In the genomic region with DNA sequence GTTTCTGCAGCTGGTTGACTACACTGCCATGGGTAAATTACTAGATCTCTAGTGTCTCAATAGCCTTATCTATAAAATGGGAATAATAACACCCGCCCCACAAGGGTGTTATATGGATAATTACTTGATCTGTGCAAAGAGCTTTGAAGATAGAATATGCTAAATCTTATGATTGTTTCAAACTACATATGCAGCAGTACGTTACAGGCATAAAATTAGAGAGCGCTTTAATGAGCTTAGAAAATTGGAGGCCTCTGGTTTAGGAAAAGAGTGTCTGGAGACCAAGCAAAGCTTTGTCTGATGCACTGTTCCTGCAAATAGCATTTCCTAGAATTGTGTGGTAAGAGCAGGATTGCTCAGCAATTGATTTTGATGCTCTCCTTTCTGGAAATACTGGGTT, we compare ENCODE assay signal across 27 mouse cellular contexts.
DNase-seq lines count a peak whose midpoint lies in the region; ATAC-seq lines count a peak whose summit lies in the region.
"Had no signal": no experiment of that assay in that cellular context is flagged by ENCODE, and none has a peak within 500 bp of the region (broad histone marks: within the 10 kb centered on the region; RNA-seq: fewer than 3 reads in every experiment).

No protein-coding gene starts in this region.

- H3K4me2 ChIP-seq in forebrain, embryonic 14.5 days (ENCODE audit: low read length): no peak overlapping the region
- H3K4me2 ChIP-seq in forebrain, embryonic 11.5 days (ENCODE audit: low read depth, low read length, severe bottlenecking): no peak overlapping the region
- H3K4me2 ChIP-seq in hindbrain, embryonic 16.5 days (ENCODE audit: low read length): no peak overlapping the region
- no peak overlapping the region for H3K4me2 ChIP-seq in hindbrain, embryonic 12.5 days (replicated peaks)
- H3K4me2 ChIP-seq in midbrain, embryonic 14.5 days (ENCODE audit: low read length): no peak overlapping the region
- no peak overlapping the region for H3K4me2 ChIP-seq in midbrain, embryonic 16.5 days (ENCODE audit: low read length)
- H3K4me2 ChIP-seq in neural tube, embryonic 14.5 days (ENCODE audit: low read depth, low read length): no peak overlapping the region
- H3K4me2 ChIP-seq: embryonic facial prominence, embryonic 12.5 days; embryonic facial prominence, embryonic 15.5 days; forebrain, embryonic 15.5 days; heart, embryonic 13.5 days had no signal

- no peak overlapping the region for H3K27ac ChIP-seq in forebrain, embryonic 14.5 days (ENCODE audit: low read depth, low read length)
- H3K27ac ChIP-seq in forebrain, embryonic 11.5 days (ENCODE audit: low read depth, low read length): no peak overlapping the region
- no peak overlapping the region for H3K27ac ChIP-seq in hindbrain, embryonic 16.5 days (ENCODE audit: low read depth, low read length)
- no peak overlapping the region for H3K27ac ChIP-seq in hindbrain, embryonic 12.5 days
- no peak overlapping the region for H3K27ac ChIP-seq in midbrain, embryonic 14.5 days (replicated peaks; ENCODE audit: low read depth, low read length)
- no peak overlapping the region for H3K27ac ChIP-seq in midbrain, embryonic 16.5 days (ENCODE audit: low read length)
- H3K27ac ChIP-seq in neural tube, embryonic 14.5 days (ENCODE audit: low read depth, low read length): peak overlapping the region; percentile 39; the same call in 1 of the 2 replicates
- no peak overlapping the region for H3K27ac ChIP-seq in heart, embryonic 10.5 days
- H3K27ac ChIP-seq: embryonic facial prominence, embryonic 12.5 days; embryonic facial prominence, embryonic 15.5 days; forebrain, embryonic 15.5 days; heart, embryonic 13.5 days had no signal

- no peaks in the 10 kb centered on the region for H3K27me3 ChIP-seq in forebrain, embryonic 14.5 days (replicated peaks; ENCODE audit: control insufficient read depth, insufficient read depth, low read length)
- no peaks in the 10 kb centered on the region for H3K27me3 ChIP-seq in forebrain, embryonic 11.5 days (ENCODE audit: control insufficient read depth, insufficient read depth, low read length)
- no peaks in the 10 kb centered on the region; the same call in 1 of the 2 replicates for H3K27me3 ChIP-seq in hindbrain, embryonic 16.5 days (replicated peaks; ENCODE audit: control insufficient read depth, insufficient read depth, low read length)
- 0 out of 2 replicates have a peak, but pooled peaks cover 2% of the 10 kb centered on the region for H3K27me3 ChIP-seq in hindbrain, embryonic 12.5 days
- H3K27me3 ChIP-seq in midbrain, embryonic 14.5 days (ENCODE audit: control insufficient read depth, insufficient read depth, low read length): peaks cover 5% of the 10 kb centered on the region; the same call in 1 of the 2 replicates
- no peaks in the 10 kb centered on the region; the same call in 1 of the 2 replicates for H3K27me3 ChIP-seq in midbrain, embryonic 16.5 days (ENCODE audit: control insufficient read depth, insufficient read depth, low read depth, low read length)
- no peaks in the 10 kb centered on the region for H3K27me3 ChIP-seq in neural tube, embryonic 14.5 days (ENCODE audit: control insufficient read depth, insufficient read depth, low read length)
- no peaks in the 10 kb centered on the region for H3K27me3 ChIP-seq in heart, embryonic 10.5 days (ENCODE audit: insufficient read depth, poor library complexity, severe bottlenecking)
- H3K27me3 ChIP-seq: CH12.LX; embryonic facial prominence, embryonic 12.5 days; embryonic facial prominence, embryonic 15.5 days; forebrain, embryonic 15.5 days; heart, embryonic 13.5 days; Patski had no signal

- peaks cover 7% of the 10 kb centered on the region for H3K4me1 ChIP-seq in forebrain, embryonic 14.5 days (ENCODE audit: control insufficient read depth, insufficient read depth, low read length)
- peaks cover 2% of the 10 kb centered on the region; the same call in 1 of the 2 replicates for H3K4me1 ChIP-seq in forebrain, embryonic 11.5 days (replicated peaks; ENCODE audit: control insufficient read depth, insufficient read depth, low read length)
- no peaks in the 10 kb centered on the region for H3K4me1 ChIP-seq in hindbrain, embryonic 16.5 days (ENCODE audit: control insufficient read depth, insufficient read depth, low read depth, low read length)
- 0 out of 2 replicates have a peak, but pooled peaks cover 4% of the 10 kb centered on the region for H3K4me1 ChIP-seq in hindbrain, embryonic 12.5 days
- H3K4me1 ChIP-seq in midbrain, embryonic 14.5 days (ENCODE audit: control insufficient read depth, insufficient read depth, low read length): peaks cover 21% of the 10 kb centered on the region; the same call in 1 of the 2 replicates
- peaks cover 12% of the 10 kb centered on the region; the same call in 1 of the 2 replicates for H3K4me1 ChIP-seq in midbrain, embryonic 16.5 days (ENCODE audit: control insufficient read depth, insufficient read depth, low read length)
- no peaks in the 10 kb centered on the region; the same call in 1 of the 2 replicates for H3K4me1 ChIP-seq in neural tube, embryonic 14.5 days (ENCODE audit: control insufficient read depth, insufficient read depth, low read length)
- H3K4me1 ChIP-seq in heart, embryonic 10.5 days: peaks cover 1% of the 10 kb centered on the region; the same call in 1 of the 2 replicates
- H3K4me1 ChIP-seq: embryonic facial prominence, embryonic 12.5 days; embryonic facial prominence, embryonic 15.5 days had no signal

- 78% methylated on average over 3 of the region's 3 CpGs for WGBS in forebrain, embryonic 14.5 days
- WGBS in forebrain, embryonic 11.5 days: 92% methylated on average over 3 of the region's 3 CpGs
- 72% methylated on average over 3 of the region's 3 CpGs for WGBS in hindbrain, embryonic 16.5 days
- WGBS in hindbrain, embryonic 12.5 days: 95% methylated on average over 3 of the region's 3 CpGs
- 67% methylated on average over 3 of the region's 3 CpGs for WGBS in midbrain, embryonic 14.5 days
- WGBS in midbrain, embryonic 16.5 days: 68% methylated on average over 3 of the region's 3 CpGs
- 68% methylated on average over 3 of the region's 3 CpGs for WGBS in neural tube, embryonic 14.5 days
- 98% methylated on average over 3 of the region's 3 CpGs for WGBS in heart, embryonic 10.5 days

- no peak overlapping the region for H3K9ac ChIP-seq in forebrain, embryonic 14.5 days (ENCODE audit: low read length)
- no peak overlapping the region for H3K9ac ChIP-seq in forebrain, embryonic 11.5 days (ENCODE audit: low read length)
- no peak overlapping the region for H3K9ac ChIP-seq in hindbrain, embryonic 16.5 days (ENCODE audit: low read depth, low read length)
- no peak overlapping the region for H3K9ac ChIP-seq in hindbrain, embryonic 12.5 days
- H3K9ac ChIP-seq in midbrain, embryonic 14.5 days (replicated peaks; ENCODE audit: low read length): no peak overlapping the region
- no peak overlapping the region for H3K9ac ChIP-seq in midbrain, embryonic 16.5 days (ENCODE audit: low read depth, low read length)
- H3K9ac ChIP-seq in neural tube, embryonic 14.5 days (replicated peaks; ENCODE audit: low read depth, low read length): no peak overlapping the region
- H3K9ac ChIP-seq: embryonic facial prominence, embryonic 12.5 days; embryonic facial prominence, embryonic 15.5 days; forebrain, embryonic 15.5 days; heart, embryonic 13.5 days had no signal

- peak; percentile 11; the same call in 1 of the 2 replicates for ATAC-seq in forebrain, embryonic 14.5 days
- ATAC-seq in forebrain, embryonic 11.5 days (replicated peaks; ENCODE audit: low FRiP score): no peak
- peak; percentile 54 for ATAC-seq in hindbrain, embryonic 16.5 days
- ATAC-seq in hindbrain, embryonic 12.5 days (ENCODE audit: low FRiP score): no peak
- no peak for ATAC-seq in midbrain, embryonic 14.5 days (ENCODE audit: low FRiP score, low TSS enrichment)
- no peak for ATAC-seq in midbrain, embryonic 16.5 days
- 0 out of 2 replicates have a peak, but pooled peaks have one; percentile 34 for ATAC-seq in neural tube, embryonic 14.5 days (ENCODE audit: low read depth)
- ATAC-seq: forebrain, embryonic 15.5 days; inflammation-experienced regulatory T-cells, adult 6 months; intestine, embryonic 16.5 days; Patski had no signal

- DNase-seq in forebrain, embryonic 14.5 days (ENCODE audit: low spot score): no peak
- DNase-seq in forebrain, embryonic 11.5 days (ENCODE audit: low spot score): no peak
- DNase-seq in midbrain, embryonic 14.5 days: peak; percentile 34
- no peak for DNase-seq in heart, embryonic 10.5 days (ENCODE audit: low spot score)
- DNase-seq: adrenal gland, postnatal 10 days; adrenal gland, postnatal 36 days; B cell, adult 2 months; cerebellum, adult 18-20 months; cerebellum, adult 9-10 months; cerebellum, postnatal 14 days; gastrocnemius, postnatal 25 days; heart, adult 18-20 months; heart, postnatal 14 days; heart, postnatal 4 days had no signal

- H3K4me3 ChIP-seq in forebrain, embryonic 14.5 days (ENCODE audit: low read depth, low read length): no peak overlapping the region
- H3K4me3 ChIP-seq in forebrain, embryonic 11.5 days (ENCODE audit: low read depth, low read length): no peak overlapping the region
- no peak overlapping the region for H3K4me3 ChIP-seq in hindbrain, embryonic 16.5 days (ENCODE audit: low read length)
- no peak overlapping the region for H3K4me3 ChIP-seq in hindbrain, embryonic 12.5 days
- H3K4me3 ChIP-seq in midbrain, embryonic 14.5 days (replicated peaks; ENCODE audit: low read depth, low read length): no peak overlapping the region
- no peak overlapping the region for H3K4me3 ChIP-seq in midbrain, embryonic 16.5 days (ENCODE audit: low read depth, low read length)
- no peak overlapping the region for H3K4me3 ChIP-seq in neural tube, embryonic 14.5 days (ENCODE audit: low read depth, low read length)
- H3K4me3 ChIP-seq in heart, embryonic 10.5 days: no peak overlapping the region
- H3K4me3 ChIP-seq: embryonic facial prominence, embryonic 12.5 days; embryonic facial prominence, embryonic 15.5 days; forebrain, embryonic 15.5 days; heart, embryonic 13.5 days had no signal

- no peaks in the 10 kb centered on the region for H3K9me3 ChIP-seq in forebrain, embryonic 14.5 days (replicated peaks; ENCODE audit: control insufficient read depth, low read length)
- H3K9me3 ChIP-seq in forebrain, embryonic 11.5 days (ENCODE audit: control insufficient read depth, low read length): no peaks in the 10 kb centered on the region
- H3K9me3 ChIP-seq in hindbrain, embryonic 16.5 days (ENCODE audit: control insufficient read depth, low read length): no peaks in the 10 kb centered on the region
- H3K9me3 ChIP-seq in hindbrain, embryonic 12.5 days (replicated peaks): no peaks in the 10 kb centered on the region
- H3K9me3 ChIP-seq in midbrain, embryonic 14.5 days (ENCODE audit: control insufficient read depth, low read length): no peaks in the 10 kb centered on the region
- H3K9me3 ChIP-seq in midbrain, embryonic 16.5 days (replicated peaks; ENCODE audit: control insufficient read depth, low read length, poor library complexity, severe bottlenecking): no peaks in the 10 kb centered on the region
- no peaks in the 10 kb centered on the region for H3K9me3 ChIP-seq in neural tube, embryonic 14.5 days (ENCODE audit: control insufficient read depth, low read length)
- H3K9me3 ChIP-seq in heart, embryonic 10.5 days: no peaks in the 10 kb centered on the region
- H3K9me3 ChIP-seq: embryonic facial prominence, embryonic 12.5 days; embryonic facial prominence, embryonic 15.5 days; forebrain, embryonic 15.5 days; heart, embryonic 13.5 days had no signal

- H3K36me3 ChIP-seq in forebrain, embryonic 14.5 days (ENCODE audit: control insufficient read depth, insufficient read depth, low read length): no peaks in the 10 kb centered on the region
- no peaks in the 10 kb centered on the region for H3K36me3 ChIP-seq in forebrain, embryonic 11.5 days (ENCODE audit: control insufficient read depth, insufficient read depth, low read length)
- H3K36me3 ChIP-seq in hindbrain, embryonic 16.5 days (ENCODE audit: control insufficient read depth, insufficient read depth, low read length): no peaks in the 10 kb centered on the region
- no peaks in the 10 kb centered on the region for H3K36me3 ChIP-seq in hindbrain, embryonic 12.5 days
- no peaks in the 10 kb centered on the region for H3K36me3 ChIP-seq in midbrain, embryonic 14.5 days (ENCODE audit: control insufficient read depth, insufficient read depth, low read length)
- H3K36me3 ChIP-seq in midbrain, embryonic 16.5 days (ENCODE audit: control insufficient read depth, insufficient read depth, low read length): no peaks in the 10 kb centered on the region
- no peaks in the 10 kb centered on the region for H3K36me3 ChIP-seq in neural tube, embryonic 14.5 days (ENCODE audit: control insufficient read depth, insufficient read depth, low read length)
- no peaks in the 10 kb centered on the region for H3K36me3 ChIP-seq in heart, embryonic 10.5 days
- H3K36me3 ChIP-seq: embryonic facial prominence, embryonic 12.5 days; embryonic facial prominence, embryonic 15.5 days; forebrain, embryonic 15.5 days; G1E; heart, embryonic 13.5 days had no signal

Comparison
In these comparisons a context has a peak if more than half of its experiments do, and no peak if none do; other contexts are left out.
1. ATAC-seq: peak in forebrain, embryonic 14.5 days (single experiment), hindbrain, embryonic 16.5 days (single experiment) and neural tube, embryonic 14.5 days (single experiment); none in forebrain, embryonic 11.5 days (single experiment), hindbrain, embryonic 12.5 days (single experiment), midbrain, embryonic 14.5 days (single experiment) and midbrain, embryonic 16.5 days (single experiment).